Mouse (Mus musculus) embryo, embryonic 9.5 days (tissue): ENCODE measurements around the gene Pdlim4.

Source experiments
- DNase-seq: peaks from one replicate; pipeline ENCODE4 v3.0.0-alpha.2; 2017; ENCODE audit errors: extremely low spot score

Gene Pdlim4

GRCm38 (mm10) chr11:54068520-54069371 is at the start of gene Pdlim4:
Gene Pdlim4 (minus strand): TSS chr11:54069014.
- peak; percentile 82 for DNase-seq

DNA sequence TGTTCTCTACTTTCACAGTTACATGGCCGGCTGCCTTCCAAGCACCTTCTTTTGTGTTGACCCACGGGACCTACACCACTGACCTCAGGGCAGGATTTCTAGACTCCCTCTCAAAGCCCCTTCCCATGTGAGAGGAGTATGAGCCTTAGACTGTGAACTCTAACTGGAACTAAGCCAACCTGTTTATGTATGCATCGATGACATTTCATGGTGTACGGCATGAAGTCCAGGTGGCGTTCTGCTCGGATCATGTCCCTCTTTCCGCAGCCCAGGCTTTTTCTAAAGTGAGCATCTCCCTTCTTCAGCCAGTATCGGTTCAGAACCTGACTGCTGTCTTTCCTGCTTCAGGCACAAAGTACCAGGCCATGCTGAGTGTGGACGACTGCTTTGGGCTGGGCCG is 48.3 kb upstream of the Pdlim4 start:
- DNase-seq = no peak

DNA sequence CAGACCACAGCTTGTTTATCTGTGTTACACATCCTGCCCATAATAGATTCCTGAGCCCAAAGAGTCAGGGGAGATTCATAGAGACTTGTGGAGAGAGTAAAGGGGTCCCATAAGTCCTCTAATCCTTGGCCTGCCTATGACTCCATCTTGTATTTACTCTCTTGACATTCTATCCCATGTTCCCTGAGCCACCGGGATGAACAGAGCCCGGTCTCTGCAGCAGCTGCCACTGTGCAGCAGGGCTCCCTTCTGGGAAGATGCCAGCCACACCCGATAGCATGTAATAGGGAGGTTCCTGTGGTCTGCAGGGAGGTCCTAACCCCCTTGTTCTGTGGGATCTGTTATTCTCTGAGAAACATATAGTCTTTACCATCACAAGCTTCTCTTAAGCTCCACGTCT is 47.6 kb upstream of the Pdlim4 start:
- no peak for DNase-seq

- no peak for DNase-seq
Observed at GRCm38 (mm10) chr11:54115911-54116310, 47.1 kb upstream of the Pdlim4 start.

- no peak for DNase-seq
Observed at GRCm38 (mm10) chr11:54115301-54115700, 46.5 kb upstream of the Pdlim4 start.

- DNase-seq = no peak
Observed at GRCm38 (mm10) chr11:54114746-54115145, 45.9 kb upstream of the Pdlim4 start.

DNA sequence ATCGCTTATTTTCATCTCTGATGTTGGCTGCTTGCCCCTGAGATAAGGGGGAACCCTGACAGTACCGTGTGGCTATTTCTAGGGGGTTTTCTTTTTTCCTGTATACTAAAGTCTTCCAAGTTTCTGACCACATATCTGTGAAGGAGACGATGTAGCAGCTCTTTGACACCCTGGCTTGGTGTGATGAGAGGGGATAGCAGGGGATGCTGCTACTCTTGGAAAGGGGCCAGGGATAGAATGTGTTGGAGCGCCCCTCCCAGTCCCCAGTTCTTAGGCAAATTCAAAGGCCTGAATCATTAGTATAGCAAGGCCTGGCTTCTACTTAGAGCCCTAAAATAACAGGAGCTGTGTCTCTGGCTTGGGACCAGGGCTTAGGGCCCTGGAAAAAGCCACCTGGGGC is 44.5 kb upstream of the Pdlim4 start:
- no peak for DNase-seq

DNA sequence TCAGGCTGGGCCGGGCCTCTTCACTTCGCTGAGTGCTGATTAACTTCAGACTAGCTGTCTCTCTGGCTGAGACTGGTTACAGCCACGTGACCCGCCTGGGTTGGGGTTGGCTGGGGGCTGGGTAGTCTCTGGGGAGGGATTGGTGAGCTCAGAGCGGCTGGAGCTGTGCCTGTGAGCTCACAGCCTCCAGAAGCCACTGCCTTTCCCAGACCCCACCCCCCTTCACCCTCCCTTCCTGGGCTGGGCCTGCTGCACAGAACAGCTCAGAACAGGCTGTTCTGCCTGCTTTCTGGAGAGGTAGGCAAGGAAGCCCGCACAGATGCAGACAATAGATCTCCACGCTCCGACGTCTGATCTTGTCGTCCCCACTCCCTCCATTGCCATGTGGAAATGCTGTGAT is 44.1 kb upstream of the Pdlim4 start:
- DNase-seq = peak; percentile 92

DNA sequence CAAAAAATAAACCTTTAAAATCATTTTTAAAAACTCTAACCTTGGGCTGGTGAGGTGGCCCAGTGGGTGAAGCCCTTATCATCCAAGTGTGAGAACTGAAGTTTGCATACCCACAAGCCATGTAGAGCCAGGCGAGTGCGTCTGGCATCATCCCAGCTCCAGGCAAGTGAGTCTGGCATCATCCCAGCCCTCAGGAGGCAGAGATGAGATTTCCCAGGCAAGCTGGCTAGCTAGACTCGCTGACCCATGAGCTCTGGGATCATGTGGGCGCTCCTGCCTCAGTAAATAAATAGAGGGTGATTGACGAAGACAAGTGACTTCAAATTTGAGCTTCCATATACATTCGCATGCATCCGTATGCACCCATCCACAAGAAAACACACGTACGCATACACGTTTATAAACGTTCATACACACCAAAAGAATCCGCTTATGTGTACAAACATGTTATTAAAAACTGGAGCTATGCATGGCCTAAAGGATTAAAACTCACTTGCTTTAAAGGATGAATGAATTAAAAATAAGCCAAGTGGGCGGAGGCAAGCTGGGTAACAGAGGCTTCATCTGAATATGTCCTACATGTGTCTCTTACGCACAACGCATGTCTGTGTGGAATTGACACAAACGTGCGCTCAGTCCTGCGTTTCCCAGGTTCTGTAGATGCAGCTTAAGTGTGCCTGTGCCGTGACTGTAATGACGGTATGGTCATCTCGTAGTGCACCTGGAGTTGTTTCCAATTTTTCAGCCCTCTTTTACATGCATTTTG is 43.3 kb upstream of the Pdlim4 start:
- no peak for DNase-seq

- DNase-seq = no peak
Observed at GRCm38 (mm10) chr11:54111291-54111690, 42.5 kb upstream of the Pdlim4 start.

DNA sequence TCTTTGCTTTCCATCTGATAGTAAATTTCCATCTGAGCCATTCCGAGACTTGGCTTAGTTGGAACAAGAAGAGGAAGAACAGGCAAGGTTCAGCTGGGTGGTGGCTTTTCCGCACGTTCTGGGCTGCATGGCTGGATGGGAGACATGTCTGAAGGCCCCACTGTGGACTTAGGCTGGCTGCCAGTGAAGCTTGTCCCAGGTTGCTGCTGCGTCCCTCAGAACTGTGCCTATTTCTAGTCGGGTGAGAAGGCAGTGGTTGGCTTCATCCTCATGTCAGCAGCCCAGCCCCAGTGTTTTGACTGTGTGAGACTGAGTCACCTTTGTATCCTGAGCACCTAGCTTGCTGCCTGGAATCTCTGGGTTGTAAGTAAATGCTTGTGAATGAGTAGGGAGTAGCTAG is 40.1 kb upstream of the Pdlim4 start:
- no peak for DNase-seq

DNA sequence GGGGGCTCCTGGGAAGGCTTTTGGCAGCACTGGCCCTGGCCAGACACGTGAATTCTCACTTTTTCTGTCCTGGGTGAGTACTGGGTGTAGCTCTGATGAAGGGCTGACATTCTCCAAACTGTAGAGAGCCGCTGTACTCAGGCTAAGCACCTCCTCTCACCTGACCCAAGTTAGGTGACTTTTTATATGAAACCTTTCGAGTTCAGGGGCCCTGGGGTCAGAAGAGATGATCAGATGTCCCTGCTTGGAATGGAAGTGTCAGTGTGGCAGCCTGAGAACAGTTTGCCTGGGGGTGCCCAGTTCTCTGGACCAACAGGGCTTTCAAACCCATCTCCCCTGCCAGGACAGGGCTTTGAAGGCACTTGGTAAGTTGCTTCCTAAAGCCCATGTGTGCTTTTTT is 39.3 kb upstream of the Pdlim4 start:
- no peak for DNase-seq

DNA sequence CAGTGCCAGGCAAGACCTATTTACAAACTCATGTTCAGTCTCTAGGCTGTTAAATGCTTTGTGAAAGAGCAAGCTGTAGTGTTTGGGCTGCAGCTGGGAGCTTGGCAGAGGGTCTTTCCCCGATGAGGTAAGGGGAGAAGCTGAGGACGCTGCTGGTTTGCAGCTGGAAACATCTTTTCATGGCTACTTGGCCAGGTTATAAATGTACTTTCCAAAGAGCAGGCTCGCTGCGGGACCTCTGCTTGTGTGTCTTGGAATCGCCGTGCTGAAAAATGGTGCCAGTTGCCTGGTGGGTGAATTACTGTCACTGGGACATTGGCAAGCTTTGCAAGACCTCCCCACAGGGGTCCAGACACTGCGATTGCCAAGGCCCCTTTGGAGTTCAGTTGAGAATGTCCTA is 38.4 kb upstream of the Pdlim4 start:
- DNase-seq = no peak

DNA sequence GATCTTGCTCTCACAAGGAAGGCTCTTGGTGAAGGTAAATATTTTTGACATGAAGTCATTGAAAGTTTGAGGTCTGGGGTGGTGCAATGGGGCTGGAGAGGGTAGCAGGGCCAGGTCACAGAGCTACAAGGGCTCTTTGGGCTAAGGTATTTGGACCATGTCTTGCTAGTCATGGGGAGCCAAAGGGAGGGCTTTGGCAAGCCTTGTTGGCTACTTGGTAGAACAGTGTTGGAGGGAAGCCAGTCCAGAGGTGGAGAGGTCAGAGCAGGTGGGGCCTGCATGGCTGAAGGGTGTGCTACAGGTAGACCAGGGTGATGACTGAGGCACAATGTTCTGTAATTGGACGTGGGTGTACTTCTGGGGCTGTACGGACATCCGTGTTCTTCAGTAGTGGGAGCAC is 37.9 kb upstream of the Pdlim4 start:
- no peak for DNase-seq

GRCm38 (mm10) chr11:54105011-54105410 is 36.2 kb upstream of the Pdlim4 start:
- DNase-seq = no peak

GRCm38 (mm10) chr11:54102706-54103449 is 34.1 kb upstream of the Pdlim4 start:
- no peak for DNase-seq

DNA sequence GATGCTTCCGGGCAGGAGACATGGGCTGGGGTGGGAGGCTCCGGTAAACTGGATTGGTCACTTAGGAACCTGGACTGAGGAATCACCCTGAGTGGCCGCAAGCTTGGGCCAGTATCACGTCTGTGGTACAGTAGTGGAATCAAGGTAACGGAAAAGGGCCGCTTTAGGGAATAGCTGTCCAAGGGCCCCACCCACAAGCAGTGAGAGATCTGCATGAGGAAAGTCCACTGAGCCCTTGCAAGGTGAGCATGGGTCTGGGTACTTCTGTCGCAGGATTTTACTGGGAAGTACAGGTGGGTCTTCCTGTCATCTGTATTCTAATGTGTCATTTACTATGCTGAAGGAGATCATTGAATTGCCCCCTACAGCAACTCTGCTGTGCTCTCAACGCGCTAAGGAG is 32.9 kb upstream of the Pdlim4 start:
- no peak for DNase-seq

- DNase-seq = peak; percentile 76
Observed at GRCm38 (mm10) chr11:54100692-54101591, 32.1 kb upstream of the Pdlim4 start.

DNA sequence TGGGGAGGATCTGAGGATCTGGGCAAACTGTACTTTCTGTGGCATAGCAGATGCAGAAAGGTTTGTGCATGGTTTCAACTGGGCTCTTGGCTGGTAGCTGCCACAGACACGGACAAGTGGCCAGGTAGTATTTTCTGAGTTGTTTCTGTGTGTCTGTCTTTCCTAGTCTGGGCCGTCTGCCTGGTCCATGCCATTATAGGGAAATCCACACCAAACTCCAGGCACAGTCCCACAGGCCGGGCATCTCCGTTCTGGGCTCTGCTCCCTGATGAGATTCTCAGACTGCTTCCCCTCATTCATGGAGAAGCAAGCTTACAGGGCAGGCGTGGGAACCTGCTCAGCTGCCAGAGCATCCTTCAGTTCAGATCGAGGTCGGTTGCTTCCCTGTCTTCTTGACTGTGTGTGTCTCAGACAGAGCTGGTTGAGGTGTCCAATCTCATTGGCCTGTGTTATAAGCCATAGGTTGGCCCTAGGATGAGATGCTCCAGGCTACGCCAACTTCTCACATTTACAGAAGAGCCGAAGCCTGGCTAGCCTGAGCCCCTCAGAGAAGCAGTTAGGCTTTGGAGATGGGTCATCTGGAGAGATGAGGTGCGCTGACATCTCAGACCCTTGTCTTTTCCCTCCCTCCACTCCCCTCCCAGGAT is 31.4 kb upstream of the Pdlim4 start, which contains the start of gene P4ha2:
P4ha2 (plus strand) TSS at position 51 of the 647 bp plus-strand sequence.
- peak; percentile 24 for DNase-seq

- no peak for DNase-seq
Observed at GRCm38 (mm10) chr11:54093000-54093399, 24.2 kb upstream of the Pdlim4 start.

GRCm38 (mm10) chr11:54092188-54092587 is 23.4 kb upstream of the Pdlim4 start:
- DNase-seq = no peak
